Mouse (Mus musculus) lung, postnatal 25 days (tissue): ENCODE results near the gene Ahctf1.
A peak's percentile ranks its signal among the peaks of the same experiment; 100 is the strongest.

ENCODE experiments used
- DNase-seq: peaks from one replicate; pipeline ENCODE4 v3.0.0; 2022; ENCODE audit warnings: low spot score

Gene Ahctf1

GRCm38 (mm10) chr1:179713367-179713766 lies 90.1 kb downstream of the Ahctf1 start:
- no peak for DNase-seq

- DNase-seq, result no peak
Measured at GRCm38 (mm10) chr1:179712658-179713057, 90.8 kb downstream of the Ahctf1 start.

- DNase-seq, result no peak
Measured at GRCm38 (mm10) chr1:179710739-179711138, 92.7 kb downstream of the Ahctf1 start.

GRCm38 (mm10) chr1:179709390-179709789 lies 94.1 kb downstream of the Ahctf1 start:
- peak; percentile 3 for DNase-seq

GRCm38 (mm10) chr1:179705154-179705553 lies 98.3 kb downstream of the Ahctf1 start:
- peak; percentile 7 for DNase-seq

GRCm38 (mm10) chr1:179704150-179704549 lies 99.3 kb downstream of the Ahctf1 start:
- DNase-seq, result no peak
